Mouse (Mus musculus): ENCODE results near the gene Stmn3.

- no peak for TF ChIP-seq GATA1 (IDR thresholded peaks at IDR 0.05; ENCODE audit: low read length)
- TF ChIP-seq TAL1 (IDR thresholded peaks at IDR 0.05; ENCODE audit: low read length), result no peak
Measured at GRCm38 (mm10) chr2:181274639-181275038, 39.7 kb downstream of the Stmn3 start.
